Comparison of ENCODE assay signal across 8 mouse cellular contexts in genomic region chr5:75152021-75152425, GRCm38 (mm10). TPM values are rescaled to one million over a fixed set of nuclear protein-coding genes. Genes with fewer than 3 reads are reported as not detected.
A peak's percentile ranks its signal among the peaks of the same experiment; 100 is the strongest.
DNase-seq lines count a peak whose midpoint lies in the region; ATAC-seq and TF ChIP-seq lines count a peak whose summit lies in the region.

Pdgfra (plus strand) TSS chr5:75152292.

- under 1% methylated on average over 10 of the region's 10 CpGs for WGBS in forebrain, embryonic 14.5 days
- WGBS in midbrain, embryonic 14.5 days, result 0% methylated on average over 10 of the region's 10 CpGs

- H3K27me3 ChIP-seq in forebrain, embryonic 14.5 days (replicated peaks; ENCODE audit: control insufficient read depth, insufficient read depth, low read length), result peaks cover 78% of the 10 kb centered on the region
- H3K27me3 ChIP-seq in midbrain, embryonic 14.5 days (ENCODE audit: control insufficient read depth, insufficient read depth, low read length), result peaks cover 82% of the 10 kb centered on the region

- 0 out of 2 replicates have a peak within 1 kb of the TSS, but pooled peaks have one; percentile 17 for H3K9ac ChIP-seq in forebrain, embryonic 14.5 days (ENCODE audit: low read length)
- H3K9ac ChIP-seq in midbrain, embryonic 14.5 days (replicated peaks; ENCODE audit: low read length), result no peak within 1 kb of the TSS

- H3K27ac ChIP-seq in left cerebral cortex, adult 2 months, result peak within 1 kb of the TSS; percentile 21; the same call in 1 of the 2 replicates
- no peak within 1 kb of the TSS; the same call in 1 of the 2 replicates for H3K27ac ChIP-seq in forebrain, embryonic 14.5 days (ENCODE audit: low read depth, low read length)
- no peak within 1 kb of the TSS for H3K27ac ChIP-seq in midbrain, embryonic 14.5 days (replicated peaks; ENCODE audit: low read depth, low read length)

- intact Hi-C loops in left cerebral cortex, adult 2 months (cut with DNase I), result loop anchor here (5.0 kb wide), 2 partner anchors 80 to 510 kb away; no protein-coding TSS in a partner anchor
- intact Hi-C loops in heart, postnatal 36 days (cut with DNase I), result loop anchor here (5.0 to 10.0 kb wide), 4 partner anchors 355 to 1390 kb away; no protein-coding TSS in a partner anchor
- intact Hi-C loops in left cerebral cortex, postnatal 25 days (cut with DNase I), result loop anchor here (5.0 to 10.0 kb wide), 4 partner anchors 535 to 1087 kb away; partner anchors contain the start of gene Usp46

- no peak for TF ChIP-seq CTCF in left cerebral cortex, adult 2 months (IDR thresholded peaks at IDR 0.05)

- H3K4me1 ChIP-seq in forebrain, embryonic 14.5 days (ENCODE audit: control insufficient read depth, insufficient read depth, low read length), result peaks cover 17% of the 10 kb centered on the region; the same call in 1 of the 2 replicates
- H3K4me1 ChIP-seq in midbrain, embryonic 14.5 days (ENCODE audit: control insufficient read depth, insufficient read depth, low read length), result peaks cover 12% of the 10 kb centered on the region; the same call in 1 of the 2 replicates

- H3K4me2 ChIP-seq in forebrain, embryonic 14.5 days (ENCODE audit: low read length), result peak within 1 kb of the TSS; percentile 41
- H3K4me2 ChIP-seq in midbrain, embryonic 14.5 days (ENCODE audit: low read length), result peak within 1 kb of the TSS; percentile 34

- no peaks in the 10 kb centered on the region for H3K9me3 ChIP-seq in forebrain, embryonic 14.5 days (replicated peaks; ENCODE audit: control insufficient read depth, low read length)
- H3K9me3 ChIP-seq in midbrain, embryonic 14.5 days (ENCODE audit: control insufficient read depth, low read length), result no peaks in the 10 kb centered on the region

- ATAC-seq in forebrain, embryonic 14.5 days, result no peak
- no peak for ATAC-seq in midbrain, embryonic 14.5 days (ENCODE audit: low FRiP score, low TSS enrichment)

- no peak for DNase-seq in left cerebral cortex, adult 2 months (ENCODE audit: extremely low spot score in 1 of 2, low spot score in 2 of 2)
- DNase-seq in left cerebral cortex, adult 9 months (ENCODE audit: low spot score in 2 of 2), result no peak
- peak; percentile 46 for DNase-seq in forebrain, embryonic 14.5 days (ENCODE audit: low spot score)
- DNase-seq in heart, postnatal 36 days, result peak; percentile 31 to 56
- DNase-seq in left cerebral cortex, postnatal 25 days (ENCODE audit: low spot score in 2 of 2), result no peak
- peak; percentile 53 for DNase-seq in midbrain, embryonic 14.5 days
- no peak for DNase-seq in urinary bladder, adult 18-20 months (ENCODE audit: low spot score in 2 of 2)
- no peak for DNase-seq in frontal cortex, postnatal 36 days (ENCODE audit: low spot score in 2 of 2)

- H3K4me3 ChIP-seq in left cerebral cortex, adult 2 months, result peak within 1 kb of the TSS; percentile 23
- H3K4me3 ChIP-seq in forebrain, embryonic 14.5 days (ENCODE audit: low read depth, low read length), result peak within 1 kb of the TSS; percentile 24
- peak within 1 kb of the TSS; percentile 18; the same call in 1 of the 2 replicates for H3K4me3 ChIP-seq in midbrain, embryonic 14.5 days (replicated peaks; ENCODE audit: low read depth, low read length)

- H3K36me3 ChIP-seq in forebrain, embryonic 14.5 days (ENCODE audit: control insufficient read depth, insufficient read depth, low read length), result no peaks in the 10 kb centered on the region
- H3K36me3 ChIP-seq in midbrain, embryonic 14.5 days (ENCODE audit: control insufficient read depth, insufficient read depth, low read length), result no peaks in the 10 kb centered on the region

RNA-seq across cellular contexts. Expression of gene Pdgfra, which starts in this region (rescaled TPM):
- total RNA-seq in left cerebral cortex, adult 2 months (2021), result 10 to 100 TPM; 38.0 to 41.6 TPM
- 7.0 and 10.9 TPM in 2 replicates for polyA plus RNA-seq in forebrain, embryonic 14.5 days (2014; fragmentation: Nextera tagmentation; extraction: Ambion mirVana)
- total RNA-seq in heart, postnatal 36 days (2021), result 10 to 100 TPM; 30.2 to 31.7 TPM
- total RNA-seq in left cerebral cortex, postnatal 25 days (2021), result 10 to 100 TPM; 45.5 to 45.7 TPM
- polyA plus RNA-seq in midbrain, embryonic 14.5 days (2014; fragmentation: Nextera tagmentation; extraction: Ambion mirVana), result 3.6 and 9.4 TPM in 2 replicates

Comparison
In these comparisons a context has a peak if more than half of its experiments do, and no peak if none do; other contexts are left out.
1. DNase-seq: peak in forebrain, embryonic 14.5 days (single experiment), heart, postnatal 36 days (2 of 2) and midbrain, embryonic 14.5 days (single experiment); none in left cerebral cortex, adult 2 months (0 of 2), left cerebral cortex, adult 9 months (0 of 2), left cerebral cortex, postnatal 25 days (0 of 2), urinary bladder, adult 18-20 months (0 of 2) and frontal cortex, postnatal 36 days (0 of 2).
2. Peak in every context shown above with its lines, with median percentiles within 50 percentile points of each other: H3K4me3 ChIP-seq.